Mouse (Mus musculus) liver, embryonic 11.5 days (tissue): ENCODE measurements around the gene Prr14. TPM values are rescaled to one million over a fixed set of nuclear protein-coding genes. Genes with fewer than 3 reads are reported as not detected.
"Not testable (repeated sequence)": the region's sequence is repeated elsewhere in the genome, so short reads cannot be mapped to it uniquely, and the experiment has no call there.

Experiments used
- ATAC-seq: fragments of 200-750 bp; cut with Nextera tagmentation; replicated peaks from 2 replicates; pipeline ENCODE4 v1.8.0; 2017; ENCODE audit warnings: moderate number of reproducible peaks, mild to moderate bottlenecking, moderate TSS enrichment, moderate library complexity; ENCODE audit not compliant: low FRiP score
- DNase-seq: peaks from one replicate; pipeline ENCODE4 v3.0.0-alpha.2; 2017; ENCODE audit warnings: low spot score
- H3K27ac ChIP-seq: fragments of 300-500 bp; sonication (generic); 2 replicates; pipeline ENCODE4 v1.5.1; 2014; ENCODE audit warnings: mild to moderate bottlenecking, low read depth, low read length, control low read depth
- H3K27me3 ChIP-seq: fragments of 300-500 bp; sonication (generic); replicated peaks from 2 replicates; pipeline ENCODE4 v1.6.1; 2014; ENCODE audit warnings: low read length, mixed read lengths; ENCODE audit not compliant: control insufficient read depth, insufficient read depth
- H3K36me3 ChIP-seq: fragments of 300-500 bp; sonication (generic); 2 replicates; pipeline ENCODE4 v1.6.1; 2014; ENCODE audit warnings: mild to moderate bottlenecking, low read length, moderate library complexity, mixed read lengths; ENCODE audit not compliant: control insufficient read depth, insufficient read depth
- H3K4me1 ChIP-seq: fragments of 300-500 bp; sonication (generic); replicated peaks from 2 replicates; pipeline ENCODE4 v1.6.1; 2014; ENCODE audit warnings: low read length, mixed read lengths; ENCODE audit not compliant: control insufficient read depth, insufficient read depth
- H3K4me2 ChIP-seq: fragments of 300-500 bp; sonication (generic); 2 replicates; pipeline ENCODE4 v1.6.1; 2014; ENCODE audit warnings: mild to moderate bottlenecking, control low read depth, moderate library complexity
- H3K4me3 ChIP-seq: fragments of 300-500 bp; sonication (generic); 2 replicates; pipeline ENCODE4 v1.5.1; 2014; ENCODE audit warnings: low read depth, low read length, control low read depth
- H3K9ac ChIP-seq: fragments of 300-500 bp; sonication (generic); 2 replicates; pipeline ENCODE4 v1.6.1; 2014; ENCODE audit warnings: low read depth, low read length, control low read depth
- H3K9me3 ChIP-seq: fragments of 300-500 bp; sonication (generic); 2 replicates; pipeline ENCODE4 v1.6.1; 2016; ENCODE audit warnings: low read length, inconsistent platforms, mixed read lengths; ENCODE audit not compliant: control insufficient read depth
- WGBS: fragments of 180-500 bp; shearing (Covaris S2); extraction: QIAGEN DNeasy Blood & Tissue Kit; methylation state at CpG from one replicate; pipeline ENCODE4 v1.1.7; 2014; 5-methylcytosine and 5-hydroxymethylcytosine counted together
- polyA plus RNA-seq: library from polyadenylated mRNA; unstranded; fragments of >200 nt; fragmentation: Nextera tagmentation; extraction: Ambion mirVana; gene quantifications from 2 replicates; pipeline ENCODE4 v1.2.1, GENCODE M21; 2014

Prr14 gene
- polyA plus RNA-seq, 1 experiment from 2014 or later = 40.6 TPM

DNA sequence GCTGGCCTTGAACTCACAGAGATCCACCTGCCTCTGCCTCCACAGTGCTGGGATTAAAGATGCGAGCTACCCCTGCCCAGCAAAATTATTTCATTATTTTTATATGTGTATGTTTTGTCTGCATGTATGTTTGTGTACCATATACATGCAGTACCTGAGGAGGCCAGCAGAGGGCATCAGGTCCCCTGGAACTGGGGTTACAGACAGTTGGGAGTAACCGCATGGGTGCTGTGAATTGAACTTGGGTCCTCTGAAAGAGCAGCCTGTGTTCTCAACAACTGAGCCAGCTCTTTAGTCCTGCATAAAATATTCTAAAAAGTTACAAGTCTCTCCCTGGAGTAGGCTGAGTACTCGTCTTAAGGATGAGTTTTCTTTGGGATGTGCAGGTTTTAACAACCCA lies 21.7 kb upstream of the Prr14 start:
- H3K9me3 ChIP-seq = peaks cover 7% of the 10 kb centered on the region; the same call in 1 of the 2 replicates
- ATAC-seq (no peak), DNase-seq (no peak)
- H3K27ac ChIP-seq = no peak overlapping the region
- no peaks in the 10 kb centered on the region for H3K4me1 ChIP-seq
- H3K4me2 ChIP-seq = no peak overlapping the region
- no peak overlapping the region for H3K4me3 ChIP-seq
- no peak overlapping the region for H3K9ac ChIP-seq
- no peaks in the 10 kb centered on the region; the same call in 1 of the 2 replicates for H3K27me3 ChIP-seq
- H3K36me3 ChIP-seq = no peaks in the 10 kb centered on the region
- WGBS = 84% methylated on average over 3 of the region's 3 CpGs

GRCm38 (mm10) chr7:127443976-127444375 lies 15.4 kb upstream of the Prr14 start:
- no peaks in the 10 kb centered on the region for H3K27me3 ChIP-seq
- H3K27ac ChIP-seq = no peak overlapping the region
- no peak for DNase-seq
- H3K9me3 ChIP-seq = no peaks in the 10 kb centered on the region
- H3K4me2 ChIP-seq = no peak overlapping the region
- peaks cover 23% of the 10 kb centered on the region for H3K36me3 ChIP-seq
- no peak for ATAC-seq
- no peak overlapping the region for H3K9ac ChIP-seq
- H3K4me1 ChIP-seq = peaks cover 4% of the 10 kb centered on the region; the same call in 1 of the 2 replicates
- WGBS = 89% methylated on average over 20 of the region's 20 CpGs
- H3K4me3 ChIP-seq = 0 out of 2 replicates have a peak overlapping the region, but pooled peaks have one; percentile 2

DNA sequence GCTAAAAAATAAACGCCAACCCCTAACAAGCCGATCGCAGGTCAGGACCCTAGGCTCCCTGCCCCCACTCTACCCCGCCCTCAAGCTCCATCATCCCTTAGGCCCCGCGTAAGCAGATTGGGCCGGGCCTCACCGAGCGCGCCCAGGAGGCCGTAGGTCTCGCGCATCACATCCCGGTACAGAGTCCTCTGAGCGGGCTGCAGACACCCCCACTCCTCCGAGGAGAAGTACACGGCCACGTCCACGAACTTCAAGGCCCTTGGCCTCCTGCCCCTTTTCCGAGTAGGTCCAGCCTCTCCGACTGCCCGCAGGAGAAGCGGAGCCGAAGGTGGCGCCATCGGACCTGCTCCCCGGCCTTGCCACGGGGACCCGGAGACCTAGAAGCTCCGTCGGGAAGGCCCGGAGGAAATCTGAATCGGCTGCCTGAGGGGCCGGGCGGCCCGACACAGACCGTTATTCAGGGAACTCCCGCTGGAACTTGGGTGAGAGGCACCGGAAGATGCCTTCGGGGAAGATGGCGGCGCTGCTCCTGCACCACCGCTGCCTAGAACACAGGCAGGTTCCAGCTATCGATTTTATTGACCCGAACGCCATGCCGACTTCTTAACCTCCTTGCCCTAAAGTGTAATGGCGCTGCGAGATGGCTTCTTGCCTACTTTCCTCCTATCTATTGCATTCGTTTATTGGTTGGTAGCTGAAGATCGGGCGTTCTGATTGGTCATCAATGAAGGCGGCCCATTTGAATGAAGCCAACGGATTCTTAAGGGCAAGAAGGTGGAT lies 10.7 kb upstream of the Prr14 start, which contains the start of gene Zfp689:
Gene Zfp689, minus strand, starts transcription at position 638 of the 780 bp plus-strand sequence.
- H3K27me3 ChIP-seq = no peaks in the 10 kb centered on the region
- DNase-seq = peak; percentile 87
- H3K9ac ChIP-seq = peak within 1 kb of the TSS; percentile 94
- H3K4me2 ChIP-seq = peak within 1 kb of the TSS; percentile 78
- peaks cover 21% of the 10 kb centered on the region for H3K36me3 ChIP-seq
- WGBS = under 1% methylated on average over 54 of the region's 54 CpGs
- no peaks in the 10 kb centered on the region for H3K9me3 ChIP-seq
- peaks cover 11% of the 10 kb centered on the region for H3K4me1 ChIP-seq
- H3K4me3 ChIP-seq = peak within 1 kb of the TSS; percentile 85
- peak within 1 kb of the TSS; percentile 90 for H3K27ac ChIP-seq
- peak; percentile 90 for ATAC-seq

DNA sequence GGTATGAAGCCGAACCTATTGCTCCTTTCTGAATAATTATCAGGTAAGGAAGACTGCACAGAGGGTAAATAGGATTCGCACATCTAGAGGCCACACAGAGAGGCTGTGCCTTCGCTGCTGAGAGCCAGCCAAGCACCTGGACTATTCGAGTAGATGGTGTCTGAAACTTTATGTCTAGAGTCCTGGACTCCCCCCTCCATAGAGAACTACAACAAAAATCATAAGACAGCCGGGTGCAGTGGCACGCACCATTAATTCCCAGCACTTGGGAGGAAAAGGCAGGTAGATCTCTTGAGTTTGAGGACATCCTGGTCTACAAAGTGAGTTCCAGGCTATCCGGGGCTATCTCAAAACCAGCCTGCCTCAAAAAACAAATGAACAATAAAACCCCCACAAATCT lies 9.4 kb upstream of the Prr14 start:
- DNase-seq = no peak
- H3K9me3 ChIP-seq = no peaks in the 10 kb centered on the region
- peaks cover 15% of the 10 kb centered on the region for H3K36me3 ChIP-seq
- peak overlapping the region; percentile 85 for H3K4me3 ChIP-seq
- no peaks in the 10 kb centered on the region for H3K27me3 ChIP-seq
- no peak for ATAC-seq
- peak overlapping the region; percentile 78 for H3K4me2 ChIP-seq
- H3K27ac ChIP-seq = no peak overlapping the region
- peak overlapping the region; percentile 94 for H3K9ac ChIP-seq
- 81% methylated on average over 7 of the region's 7 CpGs for WGBS
- peaks cover 11% of the 10 kb centered on the region for H3K4me1 ChIP-seq

DNA sequence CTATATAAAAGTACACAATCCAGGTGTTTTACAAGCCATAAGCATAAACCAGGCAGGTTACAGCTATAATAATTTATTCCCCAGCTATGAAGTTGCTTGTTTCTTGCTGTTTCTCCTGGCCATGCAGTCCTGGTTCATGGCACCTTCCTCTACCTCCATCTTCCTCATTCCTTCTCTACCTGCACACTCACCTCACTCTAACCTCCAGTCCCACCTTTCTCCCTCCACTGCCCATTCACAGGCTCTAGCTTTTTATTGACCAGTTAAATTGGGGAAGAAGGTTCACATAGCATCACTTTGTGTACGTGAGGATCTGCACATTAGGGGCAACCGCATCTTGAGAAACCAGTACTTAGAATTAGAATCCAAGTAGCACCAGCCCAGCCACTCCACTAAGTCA lies 6.4 kb upstream of the Prr14 start:
- Histone ChIP-seq H3K36me3 (peaks cover 27% of the 10 kb centered on the region), H3K9ac (no peak overlapping the region), H3K4me1 (peaks cover 7% of the 10 kb centered on the region), H3K4me3 (no peak overlapping the region), H3K27me3 (no peaks in the 10 kb centered on the region), H3K4me2 (no peak overlapping the region), H3K27ac (no peak overlapping the region), H3K9me3 (0 out of 2 replicates have a peak, but pooled peaks cover 4% of the 10 kb centered on the region)
- 91% methylated on average over 2 of the region's 2 CpGs for WGBS
- DNase-seq (no peak), ATAC-seq (no peak)

- H3K9me3 ChIP-seq = 0 out of 2 replicates have a peak, but pooled peaks cover 4% of the 10 kb centered on the region
- no peak for ATAC-seq
- 84% methylated on average over 7 of the region's 7 CpGs for WGBS
- H3K4me2 ChIP-seq = no peak overlapping the region
- H3K4me1 ChIP-seq = peaks cover 5% of the 10 kb centered on the region
- no peak overlapping the region for H3K9ac ChIP-seq
- no peaks in the 10 kb centered on the region for H3K27me3 ChIP-seq
- DNase-seq = no peak
- peaks cover 34% of the 10 kb centered on the region for H3K36me3 ChIP-seq
- H3K4me3 ChIP-seq = no peak overlapping the region
- no peak overlapping the region for H3K27ac ChIP-seq
Measured at GRCm38 (mm10) chr7:127454905-127455304, 4.5 kb upstream of the Prr14 start.

DNA sequence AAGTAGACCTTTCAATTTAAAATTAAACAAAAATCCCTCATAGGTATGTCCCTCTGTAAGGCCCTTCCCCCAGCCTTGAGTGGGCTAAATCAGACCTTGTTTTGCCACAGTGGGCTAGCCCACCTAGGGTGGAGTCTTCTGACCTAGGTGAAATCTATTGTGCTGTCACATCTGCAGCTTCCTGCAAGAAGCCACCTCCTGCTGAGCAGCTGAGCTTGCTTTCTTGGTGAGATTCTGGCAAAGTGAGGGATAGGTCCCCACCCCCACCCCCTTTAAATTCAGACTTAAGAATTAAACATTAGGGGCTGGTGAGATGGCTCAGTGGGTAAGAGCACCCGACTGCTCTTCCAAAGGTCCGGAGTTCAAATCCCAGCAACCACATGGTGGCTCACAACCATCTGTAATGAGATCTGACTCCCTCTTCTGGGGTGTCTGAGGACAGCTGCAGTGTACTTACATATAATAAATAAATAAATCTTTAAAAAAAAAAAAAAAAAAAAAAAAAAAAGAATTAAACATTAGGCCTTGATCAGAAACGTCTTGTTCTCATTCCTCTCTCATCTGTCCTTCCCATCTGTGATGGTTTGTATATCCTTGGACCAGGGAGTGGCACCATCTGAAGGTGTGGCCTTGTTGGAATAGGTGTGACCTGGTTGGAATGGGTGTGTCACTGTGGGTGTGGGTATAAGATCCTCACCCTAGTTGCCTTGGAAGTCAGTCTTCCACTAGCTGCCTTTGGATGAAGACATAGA lies 864 bp upstream of the Prr14 start:
- not testable (repeated sequence) for H3K4me2 ChIP-seq, ATAC-seq, H3K27ac ChIP-seq, DNase-seq, H3K9me3 ChIP-seq, H3K27me3 ChIP-seq, H3K9ac ChIP-seq, H3K4me3 ChIP-seq, H3K4me1 ChIP-seq
- peaks cover 39% of the 10 kb centered on the region for H3K36me3 ChIP-seq
- 84% methylated on average over 3 of the region's 3 CpGs for WGBS

DNA sequence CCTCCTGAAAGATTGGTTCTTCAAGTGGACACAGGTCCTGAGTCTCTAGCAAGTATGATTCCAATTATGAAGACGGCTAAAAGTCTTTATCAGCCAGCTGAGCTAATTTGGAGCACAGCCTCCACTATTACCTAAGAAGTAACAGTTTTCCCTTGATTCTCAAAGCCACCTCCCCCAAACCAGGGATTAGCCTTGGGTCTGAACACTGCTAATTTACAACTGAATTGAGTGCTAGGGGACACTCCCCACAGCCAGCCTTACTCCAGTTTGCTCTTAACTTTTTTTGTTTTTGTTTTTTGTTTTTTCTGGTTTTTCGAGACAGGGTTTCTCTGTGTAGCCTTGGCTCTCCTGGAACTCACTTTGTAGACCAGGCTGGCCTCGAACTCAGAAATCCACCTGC lies 5.8 kb downstream of the Prr14 start:
- Histone ChIP-seq H3K4me3 (no peak overlapping the region), H3K4me1 (no peaks in the 10 kb centered on the region), H3K36me3 (peaks cover 19% of the 10 kb centered on the region), H3K4me2 (no peak overlapping the region), H3K9me3 (no peaks in the 10 kb centered on the region), H3K9ac (no peak overlapping the region), H3K27me3 (no peaks in the 10 kb centered on the region), H3K27ac (no peak overlapping the region)
- no peak for DNase-seq
- 84% methylated on average over 3 of the region's 3 CpGs for WGBS
- no peak for ATAC-seq
